Mouse (Mus musculus): ENCODE measurements around the gene Slc34a2. TPM values are rescaled to one million over a fixed set of nuclear protein-coding genes. Genes with fewer than 3 reads are reported as not detected.

The Slc34a2 gene
- polyA plus RNA-seq, 1 experiment from 2014 or later, result 1.4 TPM

DNA sequence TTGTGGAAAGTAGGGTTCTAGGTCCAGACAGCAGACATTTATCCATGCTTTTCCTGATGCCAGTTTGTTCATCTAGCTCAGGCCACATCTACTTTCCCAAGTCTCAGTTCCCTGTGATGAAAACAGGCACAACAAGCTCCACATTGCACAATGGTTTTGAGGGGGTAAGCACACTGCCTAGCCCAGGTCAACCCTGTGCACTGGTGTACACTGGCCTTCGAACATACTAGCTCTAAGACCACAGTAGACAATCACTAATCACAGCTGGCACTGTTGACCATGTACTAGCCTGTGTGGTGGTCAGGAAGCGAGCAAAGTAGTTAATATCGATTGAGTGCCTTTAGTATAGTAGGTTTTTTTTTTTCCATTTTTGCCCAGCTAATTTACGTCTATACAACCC lies 34.4 kb upstream of the Slc34a2 start:
- no peak for ATAC-seq (ENCODE audit: insufficient read depth, low FRiP score, low read depth)
- Histone ChIP-seq H3K4me2 (no peak overlapping the region), H3K27ac (no peak overlapping the region), H3K4me3 (replicated peaks) (no peak overlapping the region), H3K9me3 (no peaks in the 10 kb centered on the region), H3K4me1 (no peaks in the 10 kb centered on the region), H3K36me3 (no peaks in the 10 kb centered on the region), H3K27me3 (replicated peaks) (no peaks in the 10 kb centered on the region), H3K9ac (no peak overlapping the region)
- 87% methylated on average over 4 of the region's 4 CpGs for WGBS

DNA sequence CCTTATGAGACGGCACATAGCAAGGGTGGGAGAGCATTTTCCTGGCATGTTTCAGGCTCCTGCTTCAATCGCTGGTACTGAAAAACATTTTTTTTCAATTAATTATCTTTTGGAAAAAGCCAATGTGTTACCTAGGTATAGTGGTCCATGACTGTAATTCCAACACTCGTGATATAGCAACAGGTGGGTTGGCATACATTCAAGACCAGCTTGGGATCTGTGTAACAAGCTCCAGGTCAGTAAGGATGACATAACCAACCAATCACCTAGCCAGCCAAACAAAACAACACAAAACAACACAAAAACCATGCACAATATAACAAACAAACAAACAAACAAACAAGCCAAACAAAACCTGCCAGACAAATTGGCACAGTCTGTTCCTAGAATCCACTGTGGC lies 33.9 kb upstream of the Slc34a2 start:
- 85% methylated on average over 3 of the region's 3 CpGs for WGBS
- no peaks in the 10 kb centered on the region for H3K4me1 ChIP-seq
- no peak overlapping the region for H3K4me3 ChIP-seq (replicated peaks)
- H3K4me2 ChIP-seq, result no peak overlapping the region
- H3K36me3 ChIP-seq, result no peaks in the 10 kb centered on the region
- no peak overlapping the region for H3K9ac ChIP-seq
- ATAC-seq (ENCODE audit: insufficient read depth, low FRiP score, low read depth), result no peak
- H3K27ac ChIP-seq, result no peak overlapping the region
- no peaks in the 10 kb centered on the region for H3K27me3 ChIP-seq (replicated peaks)
- no peaks in the 10 kb centered on the region for H3K9me3 ChIP-seq

DNA sequence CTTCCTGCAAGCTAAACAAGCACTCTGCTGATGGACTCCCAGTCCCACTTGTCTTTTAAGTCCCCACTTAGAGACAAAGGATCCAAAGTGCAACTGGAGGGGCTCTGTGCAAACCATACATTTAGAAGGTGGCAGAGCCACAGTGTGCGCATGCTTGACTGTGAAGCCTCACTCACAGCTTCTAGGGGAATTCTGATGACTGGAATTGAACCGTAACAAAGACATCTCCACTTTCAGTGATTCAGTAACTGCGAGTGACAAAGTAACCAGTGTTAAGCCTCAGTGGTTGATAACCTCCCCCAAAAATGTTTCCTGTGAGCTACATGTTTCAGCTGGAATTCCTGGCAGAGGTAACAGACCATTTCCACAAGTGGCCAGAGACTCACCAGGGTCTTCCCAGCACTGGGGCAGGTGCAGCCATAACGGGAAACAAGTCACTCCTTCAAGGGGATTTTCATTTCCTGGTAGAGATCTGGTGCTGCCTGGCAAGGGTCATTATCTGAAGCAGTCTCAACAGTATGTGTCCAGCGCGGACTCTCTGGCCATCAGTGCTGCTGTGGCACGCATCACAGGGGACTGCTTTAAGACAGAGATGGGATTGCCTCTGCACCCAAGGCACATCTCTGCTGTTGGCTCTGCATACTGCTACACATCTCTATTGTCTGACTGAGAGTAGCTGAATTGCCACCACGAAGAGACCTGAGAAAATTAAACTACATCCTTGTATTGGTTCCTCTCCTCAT lies 28.7 kb upstream of the Slc34a2 start:
- H3K9ac ChIP-seq, result no peak overlapping the region
- no peaks in the 10 kb centered on the region for H3K9me3 ChIP-seq
- H3K4me1 ChIP-seq, result no peaks in the 10 kb centered on the region
- 73% methylated on average over 8 of the region's 8 CpGs for WGBS
- no peak overlapping the region for H3K4me3 ChIP-seq (replicated peaks)
- no peaks in the 10 kb centered on the region for H3K36me3 ChIP-seq
- no peaks in the 10 kb centered on the region for H3K27me3 ChIP-seq (replicated peaks)
- no peak overlapping the region for H3K27ac ChIP-seq
- no peak overlapping the region for H3K4me2 ChIP-seq
- no peak for ATAC-seq (ENCODE audit: insufficient read depth, low FRiP score, low read depth)

DNA sequence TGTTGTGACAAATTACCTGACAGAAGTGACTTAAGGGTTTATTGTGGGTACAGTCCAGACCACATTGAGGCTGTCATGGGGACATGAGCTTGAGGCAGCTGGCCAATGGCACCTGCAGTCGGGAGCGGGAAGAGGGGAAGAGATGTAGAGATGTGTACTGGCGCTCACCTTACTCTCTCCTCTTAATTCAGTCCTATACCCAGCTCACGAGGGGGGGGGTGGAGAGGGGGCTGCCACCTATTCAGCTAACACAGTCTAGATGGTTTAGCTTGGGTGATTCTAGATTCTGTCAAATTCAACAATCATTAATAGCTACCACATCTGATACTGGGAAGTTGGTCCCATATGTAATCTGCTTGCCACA lies 28.1 kb upstream of the Slc34a2 start:
- Histone ChIP-seq H3K9me3 (no peaks in the 10 kb centered on the region), H3K27ac (no peak overlapping the region), H3K36me3 (no peaks in the 10 kb centered on the region), H3K4me1 (no peaks in the 10 kb centered on the region), H3K4me3 (replicated peaks) (no peak overlapping the region), H3K4me2 (no peak overlapping the region), H3K9ac (no peak overlapping the region), H3K27me3 (replicated peaks) (no peaks in the 10 kb centered on the region)
- no peak for ATAC-seq (ENCODE audit: insufficient read depth, low FRiP score, low read depth)
- WGBS, result 82% methylated on average over 4 of the region's 4 CpGs

DNA sequence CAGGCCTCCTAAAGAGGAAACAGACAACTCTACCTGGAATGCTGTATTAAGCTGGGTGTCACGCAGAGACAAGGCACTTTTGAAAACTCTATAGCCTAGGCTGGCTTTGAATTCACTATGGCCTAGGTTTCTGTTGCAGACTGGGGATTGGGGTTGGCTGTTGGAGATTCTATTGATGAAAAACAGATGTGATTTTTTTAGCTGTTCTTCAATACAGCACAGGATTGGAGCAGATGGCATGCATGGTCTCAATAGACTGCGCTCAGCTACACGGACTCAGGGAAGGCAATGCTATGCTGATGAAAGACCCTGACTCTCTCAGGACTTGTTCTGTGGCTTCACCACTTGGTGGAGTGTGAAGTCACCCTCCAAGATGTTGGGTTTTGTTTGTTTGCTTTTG lies 26.6 kb upstream of the Slc34a2 start:
- Histone ChIP-seq H3K27ac (no peak overlapping the region), H3K4me3 (replicated peaks) (no peak overlapping the region), H3K36me3 (no peaks in the 10 kb centered on the region), H3K9me3 (no peaks in the 10 kb centered on the region), H3K9ac (no peak overlapping the region), H3K4me2 (no peak overlapping the region), H3K4me1 (no peaks in the 10 kb centered on the region), H3K27me3 (replicated peaks) (no peaks in the 10 kb centered on the region)
- 86% methylated on average over 3 of the region's 3 CpGs for WGBS
- no peak for ATAC-seq (ENCODE audit: insufficient read depth, low FRiP score, low read depth)

DNA sequence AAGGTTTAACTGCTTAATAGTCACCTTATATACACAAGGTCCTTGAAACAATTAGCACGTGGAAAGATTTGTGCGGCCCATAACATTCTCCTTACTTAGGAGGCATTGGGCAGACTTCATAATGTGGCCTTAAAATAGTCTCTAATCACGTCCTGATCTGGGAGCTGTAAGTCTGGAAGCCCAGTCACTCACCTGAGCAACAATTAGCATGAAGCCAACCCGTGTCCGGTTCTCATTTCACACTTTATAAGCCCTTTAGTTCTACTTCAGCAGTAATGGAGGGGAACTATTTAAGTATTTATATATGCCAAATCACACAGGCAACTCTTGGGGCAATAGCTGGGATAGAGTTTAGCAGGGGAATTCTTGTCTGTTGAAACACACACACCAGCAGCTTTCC lies 21.3 kb upstream of the Slc34a2 start:
- no peaks in the 10 kb centered on the region for H3K27me3 ChIP-seq (replicated peaks)
- H3K9ac ChIP-seq, result no peak overlapping the region
- H3K4me1 ChIP-seq, result no peaks in the 10 kb centered on the region
- 83% methylated on average over 5 of the region's 5 CpGs for WGBS
- H3K4me2 ChIP-seq, result no peak overlapping the region
- no peak for ATAC-seq (ENCODE audit: insufficient read depth, low FRiP score, low read depth)
- no peak overlapping the region for H3K4me3 ChIP-seq (replicated peaks)
- no peaks in the 10 kb centered on the region for H3K9me3 ChIP-seq
- no peaks in the 10 kb centered on the region for H3K36me3 ChIP-seq
- H3K27ac ChIP-seq, result no peak overlapping the region

DNA sequence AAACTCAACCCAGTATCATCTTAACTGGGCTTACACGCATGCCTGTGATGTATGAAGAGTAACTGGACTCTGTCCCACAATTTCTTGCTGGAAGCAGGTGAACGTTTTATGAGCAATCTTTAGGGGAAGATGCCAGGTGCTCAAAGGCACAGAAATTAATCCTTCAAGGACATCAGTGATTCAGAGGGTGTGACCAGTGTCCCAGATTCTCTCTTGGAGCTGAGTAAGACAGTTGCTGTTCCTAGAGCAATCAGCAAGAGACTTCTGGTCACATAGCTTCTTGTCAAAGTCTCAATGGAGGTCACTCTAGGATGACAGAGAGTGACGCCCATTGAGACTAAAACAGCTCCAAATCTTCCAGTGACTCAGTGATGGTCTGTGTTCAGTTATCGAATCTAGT lies 19.6 kb upstream of the Slc34a2 start:
- Histone ChIP-seq H3K9ac (no peak overlapping the region), H3K4me3 (replicated peaks) (no peak overlapping the region), H3K4me1 (no peaks in the 10 kb centered on the region), H3K9me3 (no peaks in the 10 kb centered on the region), H3K27ac (no peak overlapping the region), H3K36me3 (no peaks in the 10 kb centered on the region), H3K27me3 (replicated peaks) (no peaks in the 10 kb centered on the region), H3K4me2 (no peak overlapping the region)
- WGBS, result 79% methylated on average over 4 of the region's 4 CpGs
- no peak for ATAC-seq (ENCODE audit: insufficient read depth, low FRiP score, low read depth)

DNA sequence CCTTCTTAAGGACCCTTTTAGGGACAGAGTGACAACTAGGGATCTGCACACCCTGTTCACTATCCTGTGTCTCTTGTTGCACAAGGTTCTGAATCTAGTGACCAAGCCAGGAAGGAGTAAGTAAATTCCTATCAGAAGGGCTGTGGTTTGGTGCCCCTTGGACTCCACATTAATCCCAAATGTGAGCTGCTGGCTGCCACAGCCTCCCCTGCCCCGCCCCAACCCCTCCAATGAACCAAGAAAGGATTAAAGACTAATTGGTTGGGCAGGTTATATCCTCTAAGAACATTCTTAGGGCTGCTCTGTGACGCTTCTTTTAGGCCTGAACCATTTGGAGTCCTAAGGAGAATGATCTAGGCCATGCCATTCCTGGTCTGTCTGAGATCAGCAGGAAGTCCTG lies 14.4 kb upstream of the Slc34a2 start:
- Histone ChIP-seq H3K27me3 (replicated peaks) (no peaks in the 10 kb centered on the region), H3K9ac (no peak overlapping the region), H3K27ac (no peak overlapping the region), H3K9me3 (no peaks in the 10 kb centered on the region), H3K36me3 (no peaks in the 10 kb centered on the region), H3K4me3 (replicated peaks) (no peak overlapping the region), H3K4me1 (no peaks in the 10 kb centered on the region), H3K4me2 (no peak overlapping the region)
- 75% methylated on average over 2 of the region's 2 CpGs for WGBS
- ATAC-seq (ENCODE audit: insufficient read depth, low FRiP score, low read depth), result no peak

DNA sequence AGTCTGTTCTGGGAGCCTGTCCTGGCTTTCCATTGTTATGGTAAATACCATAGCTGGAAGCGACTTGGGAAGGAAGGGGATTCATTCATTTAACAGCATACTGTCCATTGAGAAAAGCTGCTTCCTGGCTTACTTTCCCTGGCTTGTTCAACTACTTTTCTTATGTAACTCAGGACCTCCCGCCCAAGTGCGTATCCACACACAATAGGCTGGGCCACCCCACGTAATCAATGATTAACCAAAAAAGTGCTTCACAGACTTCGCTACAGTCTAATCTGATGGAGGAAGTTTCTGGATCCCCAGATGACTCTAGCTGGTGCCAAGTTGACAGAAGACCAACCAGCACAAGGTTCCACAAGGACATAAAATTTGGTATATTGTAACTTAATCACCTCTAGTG lies 14.0 kb upstream of the Slc34a2 start:
- WGBS, result 58% methylated on average over 5 of the region's 5 CpGs

DNA sequence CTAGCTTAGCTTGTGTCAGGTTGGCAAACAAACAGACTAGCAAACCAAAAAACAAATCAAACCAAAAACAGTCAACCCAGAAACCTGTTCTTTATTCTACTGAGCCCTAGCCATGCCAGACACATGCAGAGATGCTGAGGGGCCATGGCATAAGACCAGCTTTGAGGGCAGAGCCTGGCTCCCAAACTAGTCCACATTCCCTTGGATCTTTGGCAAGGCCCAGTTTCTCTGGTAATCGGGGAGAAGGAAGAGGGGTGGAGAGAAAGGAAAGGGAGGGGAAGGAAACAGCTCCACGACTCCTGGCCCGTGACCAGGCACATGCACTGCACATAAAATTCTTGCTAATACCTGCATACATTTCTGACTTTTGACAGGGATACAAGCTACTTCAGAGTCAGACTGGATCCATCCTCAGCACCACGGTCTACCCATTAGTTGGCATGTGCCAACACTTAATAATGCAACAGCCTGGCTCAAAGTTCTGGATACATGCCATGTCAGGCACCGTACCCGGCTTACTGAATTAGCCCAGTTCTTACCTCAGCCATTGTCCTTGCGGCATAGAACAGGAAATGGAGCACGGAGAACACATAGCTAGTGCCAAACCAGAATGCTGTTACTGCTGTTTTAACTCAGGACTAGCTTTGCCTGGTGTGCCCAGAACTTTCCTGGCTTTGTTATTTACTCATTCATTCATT lies 12.5 kb upstream of the Slc34a2 start:
- no peaks in the 10 kb centered on the region for H3K27me3 ChIP-seq (replicated peaks)
- H3K36me3 ChIP-seq, result no peaks in the 10 kb centered on the region
- no peaks in the 10 kb centered on the region for H3K4me1 ChIP-seq
- no peak overlapping the region for H3K9ac ChIP-seq
- WGBS, result 87% methylated on average over 8 of the region's 8 CpGs
- H3K4me2 ChIP-seq, result no peak overlapping the region
- no peaks in the 10 kb centered on the region for H3K9me3 ChIP-seq
- ATAC-seq (ENCODE audit: insufficient read depth, low FRiP score, low read depth), result no peak
- no peak overlapping the region for H3K27ac ChIP-seq
- H3K4me3 ChIP-seq (replicated peaks), result no peak overlapping the region

More for the DNA sequence above, 14.0 kb upstream of the Slc34a2 start:
- Histone ChIP-seq H3K9me3 (no peaks in the 10 kb centered on the region), H3K27ac (no peak overlapping the region), H3K36me3 (no peaks in the 10 kb centered on the region), H3K27me3 (replicated peaks) (no peaks in the 10 kb centered on the region), H3K4me1 (no peaks in the 10 kb centered on the region), H3K4me3 (replicated peaks) (no peak overlapping the region), H3K9ac (no peak overlapping the region), H3K4me2 (no peak overlapping the region)
- ATAC-seq (ENCODE audit: insufficient read depth, low FRiP score, low read depth), result no peak

DNA sequence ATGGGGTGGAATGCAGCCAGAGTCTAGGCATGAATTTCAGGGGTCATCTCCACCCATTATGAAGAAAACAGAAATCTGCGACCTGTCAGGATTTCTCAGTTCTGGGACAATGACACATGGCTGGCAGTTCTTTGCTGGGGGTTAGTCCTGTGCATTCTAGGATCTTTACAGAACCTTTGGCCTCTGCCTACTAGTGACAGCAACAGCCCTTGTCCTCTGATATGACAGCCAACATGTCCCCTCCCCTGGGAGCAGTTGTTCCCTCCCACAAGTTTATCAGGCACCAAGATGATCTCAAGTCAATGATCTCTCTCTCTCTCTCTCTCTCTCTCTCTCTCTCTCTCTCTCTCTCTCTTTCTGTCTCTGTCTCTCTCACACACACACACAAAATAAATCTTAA lies 6.5 kb upstream of the Slc34a2 start:
- no peaks in the 10 kb centered on the region for H3K4me1 ChIP-seq
- H3K36me3 ChIP-seq, result no peaks in the 10 kb centered on the region
- H3K27ac ChIP-seq, result no peak overlapping the region
- H3K9ac ChIP-seq, result no peak overlapping the region
- no peaks in the 10 kb centered on the region for H3K9me3 ChIP-seq
- 72% methylated on average over 1 of the region's 1 CpGs for WGBS
- H3K27me3 ChIP-seq (replicated peaks), result no peaks in the 10 kb centered on the region
- H3K4me3 ChIP-seq (replicated peaks), result no peak overlapping the region
- ATAC-seq (ENCODE audit: insufficient read depth, low FRiP score, low read depth), result no peak
- H3K4me2 ChIP-seq, result no peak overlapping the region

DNA sequence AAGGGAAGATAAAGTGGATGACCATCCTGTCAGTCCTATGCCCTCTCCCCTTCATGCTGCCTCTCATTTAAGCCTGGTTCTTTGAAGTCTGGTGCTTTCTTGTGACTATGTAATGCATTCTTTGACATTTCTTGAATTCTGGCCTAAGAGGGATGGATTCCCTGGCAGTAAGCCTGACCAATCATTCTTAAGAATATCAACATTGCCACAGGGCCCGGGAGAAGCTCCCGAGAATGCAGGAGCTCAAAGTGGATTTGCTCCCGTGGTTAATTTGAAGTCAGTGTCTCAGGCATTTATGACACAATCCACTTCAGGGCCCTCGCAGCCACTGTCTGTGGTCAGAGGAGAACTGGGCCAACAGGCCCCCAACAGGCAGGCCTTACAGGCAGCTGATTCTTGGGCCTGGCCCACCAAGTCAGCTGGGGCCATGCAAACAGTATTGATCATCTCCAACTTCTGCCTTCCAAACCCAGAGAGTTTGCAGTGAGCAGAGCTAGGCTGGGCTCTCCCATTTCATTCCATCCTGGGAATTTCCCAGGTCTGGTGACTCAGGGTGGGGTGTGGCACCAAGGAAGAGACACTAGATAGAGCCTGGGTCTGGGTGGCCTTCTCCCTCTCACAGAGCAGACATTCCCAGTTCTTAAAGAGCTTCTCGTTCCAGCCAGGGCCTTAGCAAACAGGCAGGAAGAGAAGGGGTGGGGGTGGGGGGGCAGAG lies 4.3 kb downstream of the Slc34a2 start:
- Histone ChIP-seq H3K9me3 (no peaks in the 10 kb centered on the region), H3K4me1 (no peaks in the 10 kb centered on the region), H3K9ac (no peak overlapping the region), H3K27me3 (replicated peaks) (no peaks in the 10 kb centered on the region), H3K4me2 (no peak overlapping the region), H3K36me3 (no peaks in the 10 kb centered on the region), H3K27ac (no peak overlapping the region), H3K4me3 (replicated peaks) (no peak overlapping the region)
- WGBS, result 26% methylated on average over 5 of the region's 5 CpGs
- ATAC-seq (ENCODE audit: insufficient read depth, low FRiP score, low read depth), result no peak
